8 mouse cellular contexts compared by ENCODE assay signal in the genomic region with DNA sequence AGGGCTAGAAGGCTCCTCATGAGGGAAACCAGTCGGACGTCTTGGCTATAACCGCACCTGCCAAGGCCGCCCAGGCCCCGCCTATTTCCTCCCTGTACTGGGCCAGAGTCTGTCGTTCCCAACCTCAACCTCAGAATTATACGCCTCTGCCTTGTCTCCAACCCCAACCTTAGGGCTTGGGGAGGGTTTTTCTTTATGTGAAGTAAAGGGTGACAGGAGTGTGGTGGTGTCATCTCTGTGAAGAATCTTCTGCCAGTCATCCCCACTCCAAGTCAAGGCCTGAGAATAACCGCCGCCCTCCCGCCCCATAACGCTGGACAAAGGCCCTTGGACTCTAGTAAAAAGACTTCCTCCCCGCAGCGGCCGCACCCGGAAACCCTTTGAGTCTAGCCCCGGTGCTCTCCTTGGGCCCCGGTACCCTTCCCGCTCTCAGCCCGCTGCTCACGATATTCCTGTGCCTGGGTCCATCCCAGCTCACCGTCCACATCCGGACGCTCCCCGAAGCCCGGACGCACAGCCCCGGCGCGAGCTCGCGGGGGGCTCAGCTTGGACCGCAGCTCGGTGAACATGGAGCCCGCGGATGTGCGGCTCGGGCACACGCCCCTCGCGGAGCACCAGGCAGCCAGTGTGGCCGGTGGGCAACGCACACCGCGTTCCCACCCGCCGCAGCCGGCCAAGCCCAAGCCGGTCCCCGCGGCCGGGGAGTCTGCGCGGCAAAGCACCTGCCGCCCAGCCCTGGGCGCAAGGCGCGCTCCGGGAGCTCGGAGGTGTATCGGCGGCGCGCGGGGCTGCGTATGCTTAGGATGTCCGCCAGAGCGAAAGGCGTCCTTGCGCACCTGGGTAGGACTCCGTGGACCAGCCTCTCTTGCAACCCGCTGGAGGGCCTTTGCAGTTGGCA. TPM values are rescaled to one million over a fixed set of nuclear protein-coding genes. Genes with fewer than 3 reads are reported as not detected.
DNase-seq lines count a peak whose midpoint lies in the region; ATAC-seq and TF ChIP-seq lines count a peak whose summit lies in the region.

Samd10 (minus strand) TSS at position 759 of the 898 bp plus-strand sequence.

- H3K9ac ChIP-seq in forebrain, postnatal 0 days: peak within 1 kb of the TSS; percentile 94
- H3K9ac ChIP-seq in intestine, embryonic 16.5 days (ENCODE audit: low read depth, low read length): peak within 1 kb of the TSS; percentile 87

- H3K4me1 ChIP-seq in forebrain, postnatal 0 days (ENCODE audit: insufficient read depth): peaks cover 13% of the 10 kb centered on the region
- peaks cover 22% of the 10 kb centered on the region for H3K4me1 ChIP-seq in intestine, embryonic 16.5 days (ENCODE audit: control insufficient read depth, insufficient read depth, low read length)
- H3K4me1 ChIP-seq in small intestine, adult 2 months (ENCODE audit: control insufficient read depth, insufficient read depth, insufficient read length, low read length): peaks cover 12% of the 10 kb centered on the region; the same call in 1 of the 2 replicates

- no peaks in the 10 kb centered on the region for H3K27me3 ChIP-seq in forebrain, postnatal 0 days (ENCODE audit: insufficient read depth, low read length)
- H3K27me3 ChIP-seq in intestine, embryonic 16.5 days (replicated peaks; ENCODE audit: control insufficient read depth, insufficient read depth, low read length): no peaks in the 10 kb centered on the region
- H3K27me3 ChIP-seq in small intestine, adult 2 months (ENCODE audit: control insufficient read depth, insufficient read depth, low read length): no peaks in the 10 kb centered on the region

- H3K36me3 ChIP-seq in forebrain, postnatal 0 days (ENCODE audit: insufficient read depth): peaks cover 10% of the 10 kb centered on the region; the same call in 1 of the 2 replicates
- H3K36me3 ChIP-seq in intestine, embryonic 16.5 days (ENCODE audit: control insufficient read depth, insufficient read depth, low read length): 0 out of 2 replicates have a peak, but pooled peaks cover 2% of the 10 kb centered on the region
- peaks cover 3% of the 10 kb centered on the region; the same call in 1 of the 2 replicates for H3K36me3 ChIP-seq in small intestine, adult 2 months (ENCODE audit: control insufficient read depth, insufficient read depth, low read length)

- intact Hi-C loops in left cerebral cortex, postnatal 4 days (cut with DNase I): no loop called here

- H3K4me3 ChIP-seq in forebrain, postnatal 0 days (ENCODE audit: low read depth, low read length): peak within 1 kb of the TSS; percentile 72
- peak within 1 kb of the TSS; percentile 71 for H3K4me3 ChIP-seq in intestine, embryonic 16.5 days (ENCODE audit: low read length)
- peak within 1 kb of the TSS; percentile 84 for H3K4me3 ChIP-seq in small intestine, adult 2 months (ENCODE audit: low read depth, low read length)

- TF ChIP-seq CTCF in forebrain, postnatal 0 days (IDR thresholded peaks at IDR 0.05; ENCODE audit: low read depth): peak; percentile 42
- TF ChIP-seq CTCF in small intestine, adult 2 months (IDR thresholded peaks at IDR 0.05; ENCODE audit: extremely low read depth, insufficient read length, insufficient replicate concordance, low read depth, low read length): peak; percentile 17; the same call in 1 of the 2 replicates

- peak within 1 kb of the TSS; percentile 89 for H3K27ac ChIP-seq in forebrain, postnatal 0 days (ENCODE audit: low read depth, low read length)
- peak within 1 kb of the TSS; percentile 94 for H3K27ac ChIP-seq in intestine, embryonic 16.5 days (ENCODE audit: low read length)
- H3K27ac ChIP-seq in small intestine, adult 2 months (ENCODE audit: insufficient read depth, low read depth, low read length): peak within 1 kb of the TSS; percentile 96

- H3K4me2 ChIP-seq in forebrain, postnatal 0 days (ENCODE audit: low read depth): peak within 1 kb of the TSS; percentile 84
- H3K4me2 ChIP-seq in intestine, embryonic 16.5 days (ENCODE audit: low read depth, low read length): peak within 1 kb of the TSS; percentile 85

- DNase-seq in gastrocnemius, postnatal 25 days: peak; percentile 23
- DNase-seq in gastrocnemius, adult 8-10 months (ENCODE audit: low spot score in 2 of 2): no peak
- peak; percentile 77 for DNase-seq in cerebellum, adult 11 months
- DNase-seq in forebrain, postnatal 0 days: peak; percentile 79
- peak; percentile 61 for DNase-seq in left cerebral cortex, postnatal 4 days

- ATAC-seq in forebrain, postnatal 0 days: peak; percentile 28
- peak; percentile 65 for ATAC-seq in intestine, embryonic 16.5 days
- ATAC-seq in megakaryocyte-erythroid progenitor cell, adult 5-6 weeks (replicated peaks; ENCODE audit: low FRiP score, low TSS enrichment, poor library complexity, severe bottlenecking): peak; percentile 13; the same call in 1 of the 2 replicates

- 1% methylated on average over 70 of the region's 71 CpGs for WGBS in forebrain, postnatal 0 days
- WGBS in intestine, embryonic 16.5 days: 2% methylated on average over 71 of the region's 71 CpGs
- 1% methylated on average over 71 of the region's 71 CpGs for WGBS in small intestine, adult 2 months

- no peaks in the 10 kb centered on the region for H3K9me3 ChIP-seq in forebrain, postnatal 0 days (ENCODE audit: low read length)
- no peaks in the 10 kb centered on the region for H3K9me3 ChIP-seq in intestine, embryonic 16.5 days (ENCODE audit: control insufficient read depth, low read length)

- TF ChIP-seq POLR2A in small intestine, adult 2 months (IDR thresholded peaks at IDR 0.05; ENCODE audit: low read depth, low read length): peak; percentile 57; the same call in 1 of the 2 replicates

RNA-seq across cellular contexts. Expression of gene Samd10, which starts in this region (rescaled TPM):
- total RNA-seq in gastrocnemius, postnatal 25 days (2021): 1 to 10 TPM in 1 of 2 experiments, under 1 TPM in 1; 0.97 to 1.1 TPM
- 1 to 10 TPM; 1.7 to 4.6 (median 3.7) TPM for total RNA-seq in gastrocnemius, adult 8-10 months (2022)
- total RNA-seq in forebrain, postnatal 0 days (2014; rRNA removed): 64.9 and 85.6 TPM in 2 replicates
- 82.6 and 108 TPM in 2 replicates for polyA plus RNA-seq in forebrain, postnatal 0 days (2015; fragmentation: Nextera tagmentation; extraction: Ambion mirVana)
- polyA plus RNA-seq in intestine, embryonic 16.5 days (2015; fragmentation: Nextera tagmentation; extraction: Ambion mirVana): 23.9 TPM in 2 replicates
- 10 to 100 TPM; 43.7 to 48.7 TPM for total RNA-seq in left cerebral cortex, postnatal 4 days (2021)
- total RNA-seq in megakaryocyte-erythroid progenitor cell, adult 5-6 weeks (2014; fragmentation: Nextera tagmentation): 1.6 and 3.5 TPM in 2 replicates
- 0.80 and 2.5 TPM in 2 replicates for total RNA-seq in megakaryocyte-erythroid progenitor cell, adult 5-6 weeks (2017)
- 13.6 and 26.0 TPM in 2 replicates for polyA plus RNA-seq in small intestine, adult 2 months (2012; rRNA removed)

Comparison
In these comparisons a context has a peak if more than half of its experiments do, and no peak if none do; other contexts are left out.
1. RNA of gene Samd10 (total RNA-seq): 64.9 to 85.6 TPM in forebrain, postnatal 0 days and 43.7 to 48.7 TPM in left cerebral cortex, postnatal 4 days; 1.7 to 4.6 TPM in gastrocnemius, adult 8-10 months, 0.80 to 3.5 TPM in megakaryocyte-erythroid progenitor cell, adult 5-6 weeks and 0.97 to 1.1 TPM in gastrocnemius, postnatal 25 days; every median in the first group is over 4 times any median in the second.
2. DNase-seq: peak in gastrocnemius, postnatal 25 days (single experiment), cerebellum, adult 11 months (single experiment), forebrain, postnatal 0 days (single experiment) and left cerebral cortex, postnatal 4 days (single experiment); none in gastrocnemius, adult 8-10 months (0 of 2).
3. ATAC-seq: peak in every context shown above with its lines; median percentile 65 in intestine, embryonic 16.5 days; 28 in forebrain, postnatal 0 days; 13 in megakaryocyte-erythroid progenitor cell, adult 5-6 weeks.
4. Peak in every context shown above with its lines, with median percentiles within 50 percentile points of each other: H3K27ac ChIP-seq and H3K4me3 ChIP-seq.